Mouse (Mus musculus): ENCODE measurements around the gene Pfkfb3. TPM values are rescaled to one million over a fixed set of nuclear protein-coding genes. Genes with fewer than 3 reads are reported as not detected.

Pfkfb3 gene
- polyA plus RNA-seq, 2 experiments: 11.4 to 19.6 TPM

DNA sequence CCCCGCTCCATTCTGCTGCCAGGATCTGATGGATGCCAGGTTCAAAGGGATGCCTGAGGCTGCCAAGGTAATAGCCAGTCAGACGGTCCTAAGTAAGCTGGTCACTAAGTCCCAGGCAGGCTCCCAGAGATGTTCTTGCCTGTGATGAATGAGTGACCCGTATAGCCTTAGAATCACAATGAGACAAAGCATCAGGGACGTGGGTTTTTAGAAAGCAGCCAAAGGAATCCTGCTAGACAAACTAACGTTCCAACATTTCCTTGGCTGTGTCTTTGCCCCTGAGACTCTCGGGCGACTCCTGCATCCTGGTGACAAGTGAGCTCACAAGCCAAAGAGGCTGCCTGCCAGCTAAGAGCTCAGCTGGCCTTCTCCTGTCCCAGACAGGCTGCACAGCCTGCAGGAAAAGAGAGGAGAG lies 59.0 kb downstream of the Pfkfb3 start:
- H3K36me3 ChIP-seq (ENCODE audit: control insufficient read depth, insufficient read depth, low read length): peaks cover 55% of the 10 kb centered on the region
- WGBS: 88% methylated on average over 7 of the region's 7 CpGs
- H3K4me1 ChIP-seq (ENCODE audit: control insufficient read depth, insufficient read depth, low read length): peaks cover under 1% of the 10 kb centered on the region; the same call in 1 of the 2 replicates
- no peak overlapping the region for H3K9ac ChIP-seq (ENCODE audit: low read depth, low read length, severe bottlenecking)
- DNase-seq (ENCODE audit: low spot score): no peak
- H3K4me3 ChIP-seq (replicated peaks; ENCODE audit: low read length): no peak overlapping the region
- TF ChIP-seq POLR2A (IDR thresholded peaks at IDR 0.05; ENCODE audit: borderline replicate concordance, extremely low read depth, insufficient read depth, insufficient read length): no peak
- ATAC-seq (ENCODE audit: low FRiP score, low read depth): no peak
- H3K27me3 ChIP-seq (ENCODE audit: control insufficient read depth, insufficient read depth, low read length): no peaks in the 10 kb centered on the region
- H3K4me2 ChIP-seq (replicated peaks; ENCODE audit: low read depth, low read length, severe bottlenecking): no peak overlapping the region
- H3K9me3 ChIP-seq (ENCODE audit: control insufficient read depth, low read length): no peaks in the 10 kb centered on the region
- no peak overlapping the region for H3K27ac ChIP-seq (replicated peaks; ENCODE audit: low read depth, low read length)

DNA sequence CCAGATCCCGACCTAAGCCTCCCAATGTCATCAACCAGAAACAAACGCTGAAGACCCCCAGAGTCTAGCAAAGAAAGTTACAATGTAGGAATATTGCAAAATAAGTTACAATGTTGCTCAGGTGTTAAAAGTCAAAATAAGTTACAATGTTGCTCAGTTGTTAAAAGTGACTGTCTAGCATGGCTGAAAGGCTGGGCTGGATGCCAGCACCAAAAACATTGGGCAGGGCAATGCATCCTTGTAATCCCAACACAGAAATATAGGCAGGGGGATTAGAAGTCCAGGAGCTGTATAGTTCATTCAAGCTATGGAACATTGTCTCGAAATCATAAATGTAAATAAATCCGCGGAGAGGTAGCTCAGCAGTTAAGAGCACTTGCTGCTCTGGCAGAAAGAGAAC lies 61.0 kb downstream of the Pfkfb3 start:
- Histone ChIP-seq H3K27ac (replicated peaks; ENCODE audit: low read depth, low read length) (no peak overlapping the region), H3K4me2 (replicated peaks; ENCODE audit: low read depth, low read length, severe bottlenecking) (no peak overlapping the region), H3K9me3 (ENCODE audit: control insufficient read depth, low read length) (no peaks in the 10 kb centered on the region), H3K27me3 (ENCODE audit: control insufficient read depth, insufficient read depth, low read length) (no peaks in the 10 kb centered on the region), H3K4me3 (replicated peaks; ENCODE audit: low read length) (no peak overlapping the region), H3K36me3 (ENCODE audit: control insufficient read depth, insufficient read depth, low read length) (peaks cover 64% of the 10 kb centered on the region), H3K4me1 (ENCODE audit: control insufficient read depth, insufficient read depth, low read length) (no peaks in the 10 kb centered on the region), H3K9ac (ENCODE audit: low read depth, low read length, severe bottlenecking) (no peak overlapping the region)
- DNase-seq (ENCODE audit: low spot score): no peak
- 91% methylated on average over 5 of the region's 5 CpGs for WGBS
- no peak for ATAC-seq (ENCODE audit: low FRiP score, low read depth)
- TF ChIP-seq POLR2A (IDR thresholded peaks at IDR 0.05; ENCODE audit: borderline replicate concordance, extremely low read depth, insufficient read depth, insufficient read length): no peak

GRCm38 (mm10) chr2:11491471-11491870 lies 62.4 kb downstream of the Pfkfb3 start:
- Histone ChIP-seq H3K4me2 (replicated peaks; ENCODE audit: low read depth, low read length, severe bottlenecking) (no peak overlapping the region), H3K4me1 (ENCODE audit: control insufficient read depth, insufficient read depth, low read length) (no peaks in the 10 kb centered on the region), H3K9me3 (ENCODE audit: control insufficient read depth, low read length) (no peaks in the 10 kb centered on the region), H3K36me3 (ENCODE audit: control insufficient read depth, insufficient read depth, low read length) (peaks cover 74% of the 10 kb centered on the region), H3K9ac (ENCODE audit: low read depth, low read length, severe bottlenecking) (no peak overlapping the region), H3K27ac (replicated peaks; ENCODE audit: low read depth, low read length) (no peak overlapping the region), H3K4me3 (replicated peaks; ENCODE audit: low read length) (no peak overlapping the region), H3K27me3 (ENCODE audit: control insufficient read depth, insufficient read depth, low read length) (no peaks in the 10 kb centered on the region)
- ATAC-seq (ENCODE audit: low FRiP score, low read depth): no peak
- no peak for TF ChIP-seq POLR2A (IDR thresholded peaks at IDR 0.05; ENCODE audit: borderline replicate concordance, extremely low read depth, insufficient read depth, insufficient read length)
- DNase-seq (ENCODE audit: low spot score): no peak
- 80% methylated on average over 3 of the region's 3 CpGs for WGBS

- H3K4me1 ChIP-seq (ENCODE audit: control insufficient read depth, insufficient read depth, low read length): no peaks in the 10 kb centered on the region
- no peak overlapping the region for H3K9ac ChIP-seq (ENCODE audit: low read depth, low read length, severe bottlenecking)
- peaks cover 82% of the 10 kb centered on the region for H3K36me3 ChIP-seq (ENCODE audit: control insufficient read depth, insufficient read depth, low read length)
- DNase-seq (ENCODE audit: low spot score): no peak
- no peak for TF ChIP-seq POLR2A (IDR thresholded peaks at IDR 0.05; ENCODE audit: borderline replicate concordance, extremely low read depth, insufficient read depth, insufficient read length)
- H3K27ac ChIP-seq (replicated peaks; ENCODE audit: low read depth, low read length): no peak overlapping the region
- ATAC-seq (ENCODE audit: low FRiP score, low read depth): no peak
- no peaks in the 10 kb centered on the region for H3K27me3 ChIP-seq (ENCODE audit: control insufficient read depth, insufficient read depth, low read length)
- no peak overlapping the region for H3K4me3 ChIP-seq (replicated peaks; ENCODE audit: low read length)
- no peak overlapping the region for H3K4me2 ChIP-seq (replicated peaks; ENCODE audit: low read depth, low read length, severe bottlenecking)
- no peaks in the 10 kb centered on the region for H3K9me3 ChIP-seq (ENCODE audit: control insufficient read depth, low read length)
- 94% methylated on average over 4 of the region's 4 CpGs for WGBS
Observed at GRCm38 (mm10) chr2:11490554-11490953, 63.3 kb downstream of the Pfkfb3 start.

DNA sequence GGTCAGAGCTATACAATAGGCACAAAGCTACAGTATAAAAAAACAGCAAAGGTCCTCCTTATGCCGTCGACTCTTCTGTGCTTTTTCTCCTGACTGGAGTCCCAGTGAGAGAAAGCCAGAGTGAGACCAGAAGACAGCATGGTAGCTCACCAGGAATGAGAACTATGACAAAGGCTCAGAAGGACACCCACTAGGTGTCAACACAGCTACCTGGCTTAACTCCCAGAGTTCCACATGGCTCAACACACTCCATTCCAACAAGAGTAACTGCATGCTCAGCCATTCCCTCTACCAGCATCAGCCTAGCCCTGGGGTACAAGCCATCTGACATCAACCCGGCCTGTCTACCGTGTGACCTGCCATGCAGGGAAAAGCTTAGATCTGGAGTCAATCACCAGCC lies 70.7 kb downstream of the Pfkfb3 start:
- no peak for ATAC-seq (ENCODE audit: low FRiP score, low read depth)
- H3K9ac ChIP-seq (ENCODE audit: low read depth, low read length, severe bottlenecking): no peak overlapping the region
- no peak overlapping the region for H3K4me2 ChIP-seq (replicated peaks; ENCODE audit: low read depth, low read length, severe bottlenecking)
- peaks cover 94% of the 10 kb centered on the region for H3K36me3 ChIP-seq (ENCODE audit: control insufficient read depth, insufficient read depth, low read length)
- no peak for DNase-seq (ENCODE audit: low spot score)
- H3K27ac ChIP-seq (replicated peaks; ENCODE audit: low read depth, low read length): no peak overlapping the region
- no peak overlapping the region for H3K4me3 ChIP-seq (replicated peaks; ENCODE audit: low read length)
- TF ChIP-seq POLR2A (IDR thresholded peaks at IDR 0.05; ENCODE audit: borderline replicate concordance, extremely low read depth, insufficient read depth, insufficient read length): no peak
- H3K4me1 ChIP-seq (ENCODE audit: control insufficient read depth, insufficient read depth, low read length): no peaks in the 10 kb centered on the region
- H3K9me3 ChIP-seq (ENCODE audit: control insufficient read depth, low read length): no peaks in the 10 kb centered on the region
- no peaks in the 10 kb centered on the region for H3K27me3 ChIP-seq (ENCODE audit: control insufficient read depth, insufficient read depth, low read length)
- WGBS: 85% methylated on average over 4 of the region's 4 CpGs

GRCm38 (mm10) chr2:11482364-11482763 lies 71.5 kb downstream of the Pfkfb3 start:
- H3K4me2 ChIP-seq (replicated peaks; ENCODE audit: low read depth, low read length, severe bottlenecking): no peak overlapping the region
- H3K4me1 ChIP-seq (ENCODE audit: control insufficient read depth, insufficient read depth, low read length): no peaks in the 10 kb centered on the region
- 93% methylated on average over 7 of the region's 7 CpGs for WGBS
- no peak overlapping the region for H3K9ac ChIP-seq (ENCODE audit: low read depth, low read length, severe bottlenecking)
- no peaks in the 10 kb centered on the region for H3K9me3 ChIP-seq (ENCODE audit: control insufficient read depth, low read length)
- no peaks in the 10 kb centered on the region for H3K27me3 ChIP-seq (ENCODE audit: control insufficient read depth, insufficient read depth, low read length)
- TF ChIP-seq POLR2A (IDR thresholded peaks at IDR 0.05; ENCODE audit: borderline replicate concordance, extremely low read depth, insufficient read depth, insufficient read length): no peak
- ATAC-seq (ENCODE audit: low FRiP score, low read depth) (no peak), DNase-seq (ENCODE audit: low spot score) (no peak)
- no peak overlapping the region for H3K4me3 ChIP-seq (replicated peaks; ENCODE audit: low read length)
- no peak overlapping the region for H3K27ac ChIP-seq (replicated peaks; ENCODE audit: low read depth, low read length)
- H3K36me3 ChIP-seq (ENCODE audit: control insufficient read depth, insufficient read depth, low read length): peaks cover 90% of the 10 kb centered on the region
